ENCODE assay signal across 14 mouse cellular contexts in genomic region chr9:101716326-101716725, GRCm38 (mm10).
"Had no signal": no experiment of that assay in that cellular context is flagged by ENCODE, and none has a peak within 500 bp of the region (broad histone marks: within the 10 kb centered on the region; RNA-seq: fewer than 3 reads in every experiment).

No protein-coding gene starts in this region.

- H3K4me3 ChIP-seq: midbrain, embryonic 10.5 days; midbrain, embryonic 12.5 days; midbrain, embryonic 15.5 days; neural tube, embryonic 12.5 days had no signal

- H3K9me3 ChIP-seq: midbrain, embryonic 10.5 days; midbrain, embryonic 15.5 days had no signal

- H3K36me3 ChIP-seq: midbrain, embryonic 10.5 days; midbrain, embryonic 12.5 days; midbrain, embryonic 15.5 days; neural tube, embryonic 12.5 days had no signal

- H3K4me2 ChIP-seq: lung, embryonic 14.5 days; midbrain, embryonic 12.5 days; midbrain, embryonic 15.5 days; neural tube, embryonic 12.5 days had no signal

- H3K27ac ChIP-seq: midbrain, embryonic 10.5 days; midbrain, embryonic 12.5 days; midbrain, embryonic 15.5 days; neural tube, embryonic 12.5 days had no signal

- H3K9ac ChIP-seq: lung, embryonic 14.5 days; midbrain, embryonic 12.5 days; midbrain, embryonic 15.5 days; neural tube, embryonic 12.5 days had no signal

- DNase-seq: lung, adult 18-20 months; lung, embryonic 14.5 days; lung, postnatal 10 days; lung, postnatal 4 days; right cerebral cortex, postnatal 25 days; right cerebral cortex, postnatal 4 days; spleen, adult 18-20 months; thymus, adult 18-20 months; thymus, postnatal 14 days; thymus, postnatal 36 days had no signal

- H3K27me3 ChIP-seq: midbrain, embryonic 12.5 days; midbrain, embryonic 15.5 days; neural tube, embryonic 12.5 days had no signal

- ATAC-seq: midbrain, embryonic 15.5 days had no signal
